Mouse (Mus musculus): Measurements from ENCODE around the gene Cnp.
"Not testable (repeated sequence)": the region's sequence is repeated elsewhere in the genome, so short reads cannot be mapped to it uniquely, and the experiment has no call there.

Cnp gene

DNA sequence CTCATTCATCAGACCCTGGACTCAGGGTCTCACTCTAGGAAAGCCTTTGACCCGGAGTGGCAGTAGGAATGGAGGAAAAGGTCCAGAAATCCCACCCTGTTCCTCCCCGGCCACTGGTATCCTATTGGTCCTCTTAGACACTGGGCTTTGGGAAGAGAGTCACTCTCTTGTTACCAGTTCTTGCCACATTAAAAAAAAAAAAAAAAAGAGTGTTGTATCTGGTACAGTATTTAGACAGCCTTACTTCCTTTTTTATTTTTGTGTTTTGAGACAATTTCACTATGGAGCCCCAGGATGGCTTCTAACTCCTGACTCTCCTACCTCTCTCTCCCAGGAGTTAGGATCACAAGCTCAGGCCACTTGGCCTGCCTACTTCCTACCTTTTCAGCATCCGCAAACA lies 17.1 kb upstream of the Cnp start:
- DNase-seq: no peak

DNA sequence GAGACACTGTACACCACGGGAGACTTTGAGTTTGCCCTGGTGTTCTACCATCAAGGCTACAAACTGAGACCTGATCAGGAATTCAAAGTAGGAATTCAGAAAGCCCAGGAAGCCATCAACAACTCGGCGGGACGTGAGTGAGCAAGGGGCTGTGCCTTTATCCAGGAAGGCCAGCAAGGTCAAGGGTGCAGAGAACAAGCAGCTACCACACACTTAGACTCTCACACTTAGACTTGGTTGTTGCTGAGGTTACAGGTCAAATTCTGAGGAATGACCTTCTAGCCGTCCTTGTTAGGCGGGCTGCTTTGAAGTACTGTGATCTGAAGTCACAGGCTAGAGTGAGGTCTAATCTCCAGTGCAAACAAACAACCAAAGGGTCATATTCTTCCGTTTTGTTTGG lies 15.2 kb upstream of the Cnp start:
- no peak for DNase-seq

DNA sequence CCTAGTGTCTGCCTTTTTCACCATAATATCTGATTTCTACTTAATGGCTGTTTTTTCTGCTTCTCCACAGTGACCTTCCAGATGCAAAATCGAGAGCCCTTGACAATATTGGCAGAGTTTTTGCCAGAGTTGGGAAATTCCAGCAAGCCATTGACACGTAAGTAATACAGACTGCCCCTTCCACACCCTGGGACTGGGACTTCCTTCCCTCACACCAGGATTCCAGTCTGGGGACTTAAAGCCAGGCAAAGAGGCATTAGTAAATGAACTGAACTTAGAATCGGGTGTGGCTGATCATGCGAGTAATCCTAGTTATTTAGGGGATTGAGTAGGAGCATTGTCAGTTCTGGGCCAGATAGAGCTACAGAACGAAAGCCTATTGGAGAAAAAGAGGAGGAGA lies 13.0 kb upstream of the Cnp start:
- no peak for DNase-seq

DNA sequence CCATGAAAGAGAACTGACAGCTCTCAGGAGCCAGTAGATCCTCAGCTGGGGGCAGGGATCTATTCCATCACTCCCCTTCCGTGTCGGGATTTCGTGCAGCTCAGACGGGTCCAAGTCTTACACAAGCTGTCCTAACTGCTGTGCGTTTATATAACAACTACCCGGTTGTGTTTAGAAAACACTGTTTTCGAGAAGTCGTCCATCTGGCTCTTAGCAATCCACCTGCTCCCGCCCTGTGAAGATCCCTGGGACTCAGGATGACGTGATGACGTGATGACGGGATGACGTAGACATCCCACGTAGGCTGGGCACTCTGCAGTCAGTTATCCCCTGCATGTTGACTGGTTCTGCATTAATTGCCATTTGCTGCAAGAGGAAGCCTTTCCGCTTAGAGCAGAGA lies 10.4 kb upstream of the Cnp start:
- DNase-seq: no peak

DNA sequence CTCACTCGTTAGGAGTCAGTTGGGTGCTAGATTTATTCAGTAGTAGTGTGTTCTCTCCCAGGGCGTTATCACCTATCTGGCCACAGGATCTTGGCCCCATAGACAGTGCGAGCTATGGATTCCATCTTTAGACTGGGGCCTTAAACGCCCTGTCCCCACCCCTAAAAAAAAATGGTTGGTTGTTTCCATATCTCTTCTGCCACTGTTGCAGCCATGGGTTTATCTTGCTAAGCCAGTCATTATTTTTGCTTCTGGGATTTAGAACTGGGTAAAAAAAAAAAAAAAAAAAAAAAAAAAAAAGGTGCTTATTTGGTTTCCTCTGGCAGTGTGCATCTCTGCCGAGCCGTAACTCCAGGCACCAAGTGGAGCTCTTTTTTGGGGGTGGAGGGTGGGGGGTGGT lies 10.0 kb upstream of the Cnp start:
- DNase-seq: no peak

DNA sequence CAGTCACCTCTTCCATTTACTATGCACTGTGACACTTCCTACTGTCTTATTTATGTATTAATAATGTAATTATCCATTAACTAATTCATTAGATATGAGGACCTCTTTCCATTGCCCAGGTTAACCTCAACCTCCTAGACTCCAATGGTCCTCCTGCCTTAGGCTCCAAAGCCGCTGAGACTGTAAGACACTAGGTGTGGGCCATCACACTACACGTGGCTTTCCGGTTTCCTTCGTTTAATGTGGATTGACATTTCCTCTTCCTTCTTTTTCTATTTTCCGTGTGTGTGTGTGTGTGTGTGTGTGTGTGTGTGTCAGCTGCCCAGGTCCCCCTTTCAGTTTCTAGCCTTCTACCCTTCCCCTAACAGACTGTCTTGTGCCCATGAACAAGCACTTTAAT lies 7.5 kb upstream of the Cnp start:
- no peak for DNase-seq

DNA sequence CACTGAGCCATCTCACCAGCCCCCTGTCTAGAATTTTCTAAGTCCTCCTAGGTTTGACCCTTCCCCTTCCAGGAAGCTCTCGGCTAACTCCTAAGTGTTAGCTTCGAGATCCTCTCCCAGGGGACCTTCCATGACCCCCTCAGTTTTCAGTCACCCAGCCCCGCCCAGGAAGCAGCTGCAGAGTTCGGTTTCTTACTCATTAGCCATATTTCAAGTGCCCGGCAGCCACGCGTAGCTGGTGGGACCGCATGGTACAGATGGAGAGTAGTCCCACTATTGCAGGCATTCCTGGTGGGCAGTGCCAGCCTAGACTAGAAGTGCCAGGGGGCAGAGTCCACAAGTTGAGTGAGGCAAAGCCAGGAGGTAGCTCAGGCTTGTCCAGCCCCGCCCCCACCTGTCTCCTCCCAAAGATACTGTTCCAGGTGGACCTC lies 6.9 kb upstream of the Cnp start:
- DNase-seq: no peak

DNA sequence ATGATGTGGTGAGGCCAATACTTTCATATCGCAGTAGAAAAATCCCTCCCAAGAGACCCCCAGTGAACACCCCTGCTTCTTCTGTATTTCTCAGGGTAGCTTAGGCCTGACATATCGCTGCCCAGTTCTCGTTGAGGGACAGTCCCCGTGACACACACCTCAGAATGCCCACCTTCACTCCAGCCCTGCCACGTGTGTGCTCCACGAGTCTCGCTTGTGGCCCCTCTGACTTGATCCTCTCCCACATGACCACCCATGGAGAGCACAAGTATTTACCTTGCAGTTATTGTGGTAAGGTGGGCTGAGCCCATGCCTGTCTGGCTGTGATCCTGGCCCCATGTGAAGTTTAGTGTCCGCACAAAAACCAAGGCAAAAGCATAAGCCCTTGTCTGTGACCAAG lies 6.0 kb upstream of the Cnp start:
- no peak for DNase-seq

DNA sequence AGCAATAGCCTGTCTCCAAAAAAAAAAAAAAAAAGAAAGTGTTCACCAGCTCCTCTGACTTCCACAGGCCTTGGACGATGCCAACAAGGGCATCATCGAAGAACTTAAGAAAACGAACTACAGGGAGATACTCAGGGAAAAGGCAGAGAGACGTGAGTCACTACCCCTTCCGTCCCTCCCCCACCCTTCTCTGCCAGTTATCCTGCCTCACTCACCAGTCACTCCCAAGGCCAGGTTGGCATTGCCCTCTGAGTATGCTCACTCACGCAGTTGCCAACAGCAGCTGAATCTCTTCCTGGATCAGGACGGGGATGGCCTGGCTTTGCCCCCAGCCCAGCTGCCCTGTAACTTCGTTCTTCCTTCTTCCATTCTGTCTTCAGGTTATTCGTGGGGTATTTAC lies 4.9 kb upstream of the Cnp start:
- DNase-seq: peak; percentile 86

DNA sequence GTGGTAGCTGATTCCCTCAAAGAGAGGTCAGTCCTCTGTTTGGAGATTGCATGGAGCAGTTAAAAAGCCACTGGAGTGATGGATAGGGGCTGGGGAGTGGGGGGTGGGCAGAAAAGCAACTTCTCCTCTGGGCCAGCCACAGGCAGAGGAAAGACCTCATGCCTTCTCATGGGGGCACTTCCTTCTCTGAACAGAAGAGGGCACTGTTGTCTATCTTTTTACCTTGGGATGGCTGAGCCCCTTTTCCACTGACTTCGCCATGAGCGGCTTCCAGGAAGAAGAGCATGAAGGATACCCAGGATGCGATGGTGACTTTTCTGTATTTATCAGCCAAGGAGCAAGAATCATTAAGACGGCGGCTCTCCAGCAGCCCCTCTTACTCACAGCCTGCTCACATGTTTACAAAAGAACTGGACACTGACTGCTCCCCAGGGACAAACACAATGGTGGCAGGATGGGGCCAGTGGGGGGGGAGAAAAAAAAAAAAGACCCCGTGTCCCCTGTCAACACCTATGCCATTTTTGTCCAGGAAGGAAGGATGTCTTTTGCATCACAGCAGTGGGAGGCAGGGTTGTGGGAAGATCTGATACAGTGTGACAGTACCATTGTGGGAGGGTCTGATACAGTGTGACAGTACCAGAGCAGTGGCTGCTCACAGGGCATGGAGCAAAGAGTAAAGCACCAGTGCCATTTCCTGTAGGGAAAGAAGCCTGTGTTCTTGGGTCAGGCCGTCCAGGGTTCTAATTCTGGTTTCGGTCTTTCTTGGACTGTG lies 4.1 kb upstream of the Cnp start:
- peak; percentile 96 for DNase-seq

DNA sequence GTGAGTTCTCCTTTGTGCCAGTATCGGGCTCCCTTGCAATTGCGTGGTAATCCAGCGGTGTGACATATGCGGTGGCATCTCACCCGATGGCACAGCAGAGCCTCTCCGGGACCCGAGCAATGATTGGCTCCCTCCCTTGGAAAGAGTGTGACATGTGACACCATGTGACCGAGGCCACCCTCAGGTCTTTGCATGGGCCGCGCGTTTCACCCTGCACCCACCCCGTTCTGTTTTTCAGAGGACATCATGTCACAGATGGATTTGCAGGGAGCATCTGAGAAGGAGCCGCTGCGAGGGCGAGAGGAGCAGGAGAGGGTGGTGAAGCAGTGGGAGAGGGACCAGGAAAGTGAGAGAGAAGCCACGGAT lies 3.5 kb upstream of the Cnp start:
- DNase-seq: peak; percentile 97

DNA sequence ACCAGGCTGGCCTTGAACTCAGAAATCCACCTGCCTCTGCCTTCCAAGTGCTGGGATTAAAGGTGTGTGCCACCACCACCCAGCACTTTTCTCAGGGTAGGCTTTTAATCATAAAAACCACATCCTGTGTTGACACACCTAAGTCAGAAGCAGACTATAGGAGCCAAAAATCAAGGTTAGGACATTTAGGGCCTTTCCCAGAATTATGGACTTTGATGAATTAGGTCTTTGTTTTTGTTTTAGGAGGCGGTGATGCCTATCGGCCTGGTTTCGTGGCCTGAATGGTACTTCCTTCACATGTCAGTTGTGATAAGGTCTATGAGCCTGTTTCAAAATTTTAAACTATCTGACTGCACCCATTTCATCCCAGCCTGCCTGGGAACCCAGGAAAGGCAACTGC lies 516 bp upstream of the Cnp start:
- no peak for DNase-seq

DNA sequence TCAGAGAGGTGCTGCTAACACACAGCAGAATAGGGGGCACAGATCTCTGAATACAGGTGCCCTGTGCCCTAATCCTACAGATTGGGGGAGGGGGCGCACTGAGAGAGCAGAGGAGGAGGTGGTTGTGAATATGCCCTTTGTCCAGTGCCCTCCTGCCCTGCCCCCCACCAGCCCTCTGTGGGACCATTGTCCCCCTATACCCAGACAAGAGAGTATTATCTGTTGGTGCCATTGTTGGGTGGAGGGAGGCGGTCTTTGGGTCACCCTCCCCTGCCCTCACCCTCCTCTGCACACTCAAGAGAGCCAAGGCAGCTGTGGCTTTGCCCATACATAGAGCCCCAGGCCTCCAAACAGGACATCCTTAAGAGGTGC lies 766 bp downstream of the Cnp start:
- DNase-seq: peak; percentile 93

DNA sequence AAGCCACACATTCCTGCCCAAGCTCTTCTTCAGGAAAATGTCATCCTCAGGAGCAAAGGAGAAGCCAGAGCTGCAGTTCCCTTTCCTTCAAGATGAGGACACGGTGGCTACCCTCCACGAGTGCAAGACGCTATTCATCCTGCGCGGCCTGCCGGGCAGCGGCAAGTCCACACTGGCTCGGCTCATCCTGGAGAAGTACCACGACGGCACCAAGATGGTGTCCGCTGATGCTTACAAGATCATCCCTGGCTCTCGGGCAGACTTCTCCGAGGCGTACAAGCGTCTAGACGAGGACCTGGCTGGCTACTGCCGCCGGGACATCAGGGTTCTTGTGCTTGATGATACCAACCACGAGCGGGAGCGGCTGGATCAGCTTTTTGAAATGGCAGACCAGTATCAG lies 1.6 kb downstream of the Cnp start:
- peak; percentile 87 for DNase-seq

DNA sequence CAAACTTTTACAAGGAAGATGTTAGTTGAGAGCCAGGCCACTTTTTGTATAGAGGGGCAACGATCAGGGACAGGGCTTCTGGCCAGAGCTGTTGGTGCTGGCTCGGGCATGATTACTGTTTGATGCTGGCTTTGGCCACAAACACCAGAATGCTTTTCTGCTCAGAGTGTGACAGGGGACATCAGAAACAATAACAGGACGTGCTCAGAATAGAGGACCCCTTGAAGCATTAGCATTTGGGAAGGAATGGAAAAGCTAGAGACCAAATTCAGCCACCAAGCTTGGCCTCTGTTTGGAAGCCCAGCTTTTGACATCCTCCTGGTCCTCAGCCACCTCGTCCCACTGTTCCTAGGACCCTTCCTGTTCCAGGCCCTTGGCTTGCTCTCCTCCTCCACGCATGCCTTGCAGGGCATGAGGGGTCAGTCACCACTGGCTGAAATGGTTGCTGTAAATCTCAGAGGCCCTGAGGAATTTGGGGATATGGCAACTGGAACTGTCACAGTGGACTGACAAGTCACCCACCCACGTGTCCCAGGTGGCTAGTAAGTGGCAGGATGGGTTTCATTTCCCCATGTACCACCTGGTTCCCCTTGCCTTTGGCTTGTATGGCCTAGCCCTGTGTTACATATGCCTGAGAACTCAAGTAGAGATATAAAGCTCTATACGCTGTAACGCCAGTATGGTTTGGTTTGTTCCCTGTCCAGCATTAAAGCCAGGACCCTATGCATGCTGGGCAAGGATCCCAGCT lies 3.3 kb downstream of the Cnp start:
- DNase-seq: peak; percentile 85

DNA sequence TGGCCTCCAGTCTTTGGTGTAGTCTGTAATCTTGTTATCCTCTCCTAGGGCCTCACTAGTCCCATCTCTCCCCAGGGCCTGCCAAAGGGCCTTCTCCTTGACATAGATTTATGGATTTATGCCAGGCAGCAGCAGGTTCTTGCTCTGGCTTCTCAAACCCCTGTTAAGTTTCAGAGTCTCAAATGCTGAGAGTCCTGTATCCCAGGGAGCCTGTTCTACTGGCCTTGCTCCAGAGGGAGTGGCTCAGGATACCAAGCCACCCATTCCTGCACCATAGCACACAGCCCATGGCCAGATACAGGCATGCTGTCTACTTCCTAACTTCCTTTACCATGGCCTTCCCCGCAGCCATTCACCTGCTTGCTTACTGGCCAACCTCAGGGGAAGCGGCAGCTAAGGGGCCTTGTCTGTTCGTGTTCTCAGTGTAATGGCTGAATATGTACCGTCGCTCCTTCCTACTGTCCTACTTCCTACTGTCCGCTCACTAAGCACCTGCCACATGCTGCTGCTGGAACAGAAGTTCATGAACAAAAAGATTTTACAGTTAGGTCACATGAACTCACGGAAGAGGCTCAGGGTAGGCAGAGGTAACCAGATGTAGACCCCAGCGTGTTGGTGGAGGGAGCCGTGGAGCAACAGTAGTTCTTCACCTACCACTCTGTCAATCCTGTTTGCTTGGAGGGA lies 4.6 kb downstream of the Cnp start:
- DNase-seq: peak; percentile 86

DNA sequence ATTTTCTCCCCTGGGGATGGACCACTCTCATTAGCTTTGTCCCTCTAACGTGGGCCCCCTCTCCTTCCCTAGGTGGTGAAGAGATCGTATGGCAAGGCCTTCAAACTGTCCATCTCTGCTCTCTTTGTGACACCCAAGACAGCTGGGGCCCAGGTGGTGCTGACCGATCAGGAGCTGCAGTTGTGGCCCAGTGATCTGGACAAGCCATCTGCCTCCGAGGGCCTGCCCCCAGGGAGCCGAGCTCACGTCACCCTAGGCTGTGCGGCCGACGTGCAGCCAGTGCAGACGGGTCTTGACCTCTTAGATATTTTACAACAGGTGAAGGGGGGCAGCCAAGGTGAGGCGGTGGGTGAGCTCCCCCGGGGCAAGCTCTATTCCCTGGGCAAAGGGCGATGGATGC lies 5.6 kb downstream of the Cnp start:
- DNase-seq: peak; percentile 88

DNA sequence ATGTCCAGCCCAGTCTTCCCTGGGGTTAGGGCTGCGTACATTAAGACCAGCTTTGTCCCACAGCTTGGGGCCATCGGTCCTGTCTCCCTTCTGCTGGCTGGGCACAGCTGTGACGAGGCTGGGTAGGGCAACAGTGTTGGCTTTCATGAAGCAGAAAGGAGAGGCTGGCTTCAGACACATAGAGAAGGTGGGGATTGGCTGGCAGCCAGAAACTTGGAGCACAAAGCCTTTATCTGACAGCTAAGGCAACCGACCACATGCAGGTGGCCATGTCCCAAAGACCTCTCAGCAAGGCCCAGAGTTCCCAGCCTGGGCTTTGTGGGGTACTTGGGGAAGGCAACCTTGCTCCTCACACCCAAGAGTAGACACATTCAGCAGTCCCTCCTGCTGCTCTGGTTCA lies 7.1 kb downstream of the Cnp start:
- peak; percentile 93 for DNase-seq

DNA sequence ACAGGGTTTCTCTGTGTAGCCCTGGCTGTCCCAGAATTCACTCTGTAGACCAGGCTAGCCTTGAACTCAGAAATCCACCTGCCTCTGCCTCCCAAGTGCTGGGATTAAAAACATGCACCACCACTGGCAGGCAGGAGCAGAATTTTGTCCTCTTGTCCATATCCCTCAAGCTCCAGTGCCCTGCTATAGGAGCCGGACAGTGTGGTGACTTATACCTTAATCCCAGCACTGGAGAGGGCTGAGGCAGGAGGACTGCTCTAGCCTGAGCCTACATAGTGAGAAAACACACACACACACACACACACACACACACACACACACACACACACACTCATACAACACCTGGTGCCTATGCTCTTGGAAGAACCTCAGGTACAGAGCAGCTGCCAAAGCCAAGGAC lies 7.7 kb downstream of the Cnp start:
- not testable (repeated sequence) for DNase-seq

DNA sequence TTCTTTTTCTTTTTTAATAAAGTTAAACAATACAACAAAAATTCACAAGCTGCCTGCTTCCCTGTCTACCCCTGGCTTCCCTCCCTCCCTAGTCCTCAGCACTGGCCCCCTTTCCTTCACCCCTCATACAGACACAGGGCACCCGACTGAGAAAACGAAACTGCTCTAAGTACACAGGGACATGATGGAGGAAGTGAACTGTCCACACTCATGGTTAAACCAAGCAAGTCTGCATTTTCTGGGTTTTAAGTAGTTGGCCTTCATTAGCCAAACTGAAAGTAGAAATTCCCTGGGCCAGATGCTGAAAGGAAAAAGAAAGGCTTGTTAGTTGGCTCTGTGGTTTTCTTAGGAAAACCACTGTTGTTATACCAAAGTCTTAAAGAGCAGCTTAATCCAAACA lies 8.1 kb downstream of the Cnp start:
- DNase-seq: peak; percentile 78

DNA sequence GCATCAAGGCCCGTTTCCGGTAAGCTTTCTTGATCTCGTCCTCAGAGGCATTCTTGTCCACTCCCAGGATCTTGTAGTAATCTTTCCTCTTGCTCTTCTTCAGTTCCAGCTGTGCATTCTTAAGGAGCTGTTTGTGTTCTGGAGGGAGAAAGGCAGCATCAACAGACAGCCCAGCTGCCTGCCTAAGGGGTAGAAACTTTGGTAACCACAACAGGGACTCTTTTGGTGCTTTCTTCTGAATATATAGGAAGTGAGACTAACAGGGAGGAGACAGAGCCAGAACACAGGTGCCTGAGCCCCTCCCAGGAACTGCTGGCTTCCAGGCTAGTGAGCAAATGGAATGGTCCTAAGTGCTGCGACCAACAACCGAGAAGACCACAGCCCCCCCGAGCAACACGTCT lies 9.9 kb downstream of the Cnp start:
- peak; percentile 91 for DNase-seq

DNA sequence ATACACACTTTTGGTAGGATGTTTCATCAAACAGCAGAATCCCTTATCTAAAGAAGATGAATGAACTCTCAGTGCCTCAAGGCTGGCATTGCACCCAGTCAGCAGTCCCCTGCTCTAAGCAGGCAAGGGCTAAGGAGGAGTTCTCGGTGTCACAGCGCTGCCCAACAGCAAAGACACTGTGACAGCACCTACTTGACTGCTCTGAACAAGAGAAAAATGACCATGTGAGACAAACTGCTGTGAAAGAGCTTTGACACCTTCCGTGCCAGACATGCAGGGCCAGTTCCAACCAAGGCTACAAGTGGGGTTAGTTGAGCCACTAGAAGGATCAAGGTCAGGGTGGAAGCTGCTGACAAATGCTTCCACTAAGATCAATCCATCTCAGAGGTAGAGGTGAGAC lies 10.4 kb downstream of the Cnp start:
- peak; percentile 72 for DNase-seq

DNA sequence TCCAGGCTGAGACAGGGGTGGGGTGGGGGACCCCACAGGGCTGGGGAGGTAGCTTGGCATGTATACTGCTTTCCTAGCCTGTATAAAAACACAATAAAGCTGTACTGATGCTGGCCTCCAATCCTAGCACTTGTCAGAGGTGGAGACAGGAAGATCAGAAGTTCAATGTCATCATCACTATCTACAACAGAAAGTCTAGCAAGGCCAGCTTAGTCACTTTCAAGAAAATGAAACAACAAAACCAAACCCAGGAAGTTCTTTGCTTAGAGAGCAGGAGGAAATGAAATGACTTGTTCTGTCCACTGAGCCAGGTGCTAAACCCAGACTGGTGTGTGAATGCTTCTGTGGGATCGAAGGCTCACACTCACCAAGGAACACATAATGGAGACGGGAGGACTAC lies 13.8 kb downstream of the Cnp start:
- DNase-seq: no peak

DNA sequence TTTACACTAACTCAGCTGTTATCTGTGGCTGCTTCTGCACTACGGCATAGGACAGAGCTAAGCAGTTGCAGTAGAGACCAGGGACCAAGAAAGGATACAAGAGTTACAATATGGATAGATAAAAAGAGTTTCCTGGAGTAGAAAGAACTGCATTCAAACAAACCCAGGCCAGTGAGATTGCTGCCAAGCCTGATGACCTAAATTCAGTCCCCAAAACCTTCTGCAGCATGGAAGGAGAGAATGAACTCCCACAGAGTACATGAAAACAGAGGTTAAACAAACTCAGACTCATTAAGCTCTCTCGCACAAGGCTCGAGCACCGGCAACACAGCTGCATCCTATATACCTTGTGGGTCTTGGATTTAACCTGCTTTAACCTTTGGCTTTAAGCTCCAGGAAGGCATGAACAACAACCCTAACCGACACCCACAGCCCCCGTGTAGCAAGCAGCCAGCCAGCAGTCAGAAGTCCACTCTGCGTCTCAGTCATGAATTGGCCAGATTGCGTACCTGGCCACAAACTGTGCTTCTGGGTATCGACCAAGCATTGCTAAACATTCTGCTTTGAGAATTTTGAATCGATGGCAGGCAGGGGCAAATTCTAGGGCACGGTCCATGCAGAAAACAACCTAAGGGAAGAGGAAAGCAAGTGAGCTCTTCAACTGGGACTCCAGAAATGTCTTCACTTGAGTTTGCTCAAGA lies 17.8 kb downstream of the Cnp start:
- no peak for DNase-seq
